Mouse (Mus musculus): ENCODE data around the gene Ctbp2. TPM values are rescaled to one million over a fixed set of nuclear protein-coding genes. Genes with fewer than 3 reads are reported as not detected.

The Ctbp2 gene
- polyA plus RNA-seq, 1 experiment from 2014 or later = 42.7 TPM

Other genes starting within 250 kb of the Ctbp2 start
- gene Zranb1, start 193.2 kb downstream of the Ctbp2 start, polyA plus RNA-seq (2014; fragmentation: Nextera tagmentation; extraction: Ambion mirVana) = 9.6 and 10.9 TPM in 2 replicates
- 30.0 and 32.6 TPM in 2 replicates for gene Fgfr2, start 1.0 kb downstream of the Ctbp2 start, polyA plus RNA-seq (2014; fragmentation: Nextera tagmentation; extraction: Ambion mirVana)

All from liver, embryonic 11.5 days (tissue).